Mouse (Mus musculus) heart, adult 9 months (tissue): ENCODE measurements around the gene Adgrl2.

Source experiments
- DNase-seq, 2 experiments: peaks; one replicate each; pipeline ENCODE4 v3.0.0; 2022; ENCODE audit warnings: low spot score in 2 of 2

Adgrl2 gene

GRCm38 (mm10) chr3:148921966-148922587 is 68.3 kb downstream of the Adgrl2 start:
- no peak for DNase-seq

GRCm38 (mm10) chr3:148920881-148921280 is 69.5 kb downstream of the Adgrl2 start:
- DNase-seq = no peak

DNA sequence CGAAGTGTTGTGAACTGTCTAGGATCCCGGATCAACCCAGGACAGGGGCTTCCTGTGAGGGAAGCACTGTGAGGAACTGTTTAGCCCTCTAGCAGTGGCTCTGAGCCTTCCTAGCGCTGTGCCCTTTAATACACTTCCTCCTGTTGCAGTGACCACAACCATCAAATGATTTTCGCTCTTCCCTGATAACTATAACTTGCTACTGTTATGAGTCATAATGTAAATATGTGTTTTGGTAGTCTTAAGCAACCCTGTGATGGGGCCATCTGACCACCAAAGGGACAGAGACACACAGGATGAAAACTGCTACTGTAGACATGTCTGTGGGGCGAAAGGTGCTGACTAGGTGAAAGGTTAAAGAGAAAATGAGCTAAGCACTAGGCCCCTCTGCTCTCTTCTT is 71.9 kb downstream of the Adgrl2 start:
- no peak for DNase-seq

- no peak for DNase-seq
Observed at GRCm38 (mm10) chr3:148917837-148918236, 72.5 kb downstream of the Adgrl2 start.

- DNase-seq = no peak
Observed at GRCm38 (mm10) chr3:148916226-148916625, 74.1 kb downstream of the Adgrl2 start.

GRCm38 (mm10) chr3:148912944-148913684 is 77.2 kb downstream of the Adgrl2 start:
- DNase-seq = no peak

GRCm38 (mm10) chr3:148912536-148912935 is 77.8 kb downstream of the Adgrl2 start:
- no peak for DNase-seq

GRCm38 (mm10) chr3:148907873-148908272 is 82.5 kb downstream of the Adgrl2 start:
- DNase-seq = peak in 1 of 2 experiments; percentile 33

DNA sequence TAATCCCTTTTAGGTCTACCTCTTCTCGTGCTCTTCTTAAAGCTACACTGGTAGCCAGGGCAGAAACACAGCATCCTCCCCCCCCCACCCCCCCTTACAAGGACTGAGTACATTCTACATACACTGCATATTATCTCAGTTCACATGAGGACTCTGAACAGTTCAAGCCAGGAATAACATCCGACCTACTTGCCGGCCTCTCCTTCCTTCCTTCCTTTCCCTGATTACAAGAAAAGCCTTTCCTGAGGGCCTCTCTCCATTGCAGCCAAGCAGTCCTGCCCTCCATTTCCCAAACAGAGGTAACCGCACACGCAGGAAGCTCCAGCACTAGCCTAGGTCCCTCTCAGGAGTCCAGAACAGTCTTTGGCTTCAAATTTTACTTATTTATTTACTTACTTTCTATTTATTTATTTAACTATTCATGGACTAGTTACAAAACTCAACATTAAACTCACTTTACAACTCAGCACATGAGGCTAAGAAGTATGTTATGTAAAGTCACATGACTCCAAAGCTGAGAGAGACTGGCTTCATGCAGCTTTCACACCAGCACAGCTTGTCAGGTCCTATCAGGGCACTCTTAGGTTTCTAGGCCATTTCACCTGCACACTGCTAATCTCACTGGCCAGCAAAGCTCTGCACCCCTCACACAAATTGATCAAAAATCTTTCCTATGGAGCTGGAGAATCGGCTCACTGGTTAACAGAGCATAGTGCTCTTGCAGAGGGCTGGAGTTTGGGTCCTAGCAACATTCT is 83.2 kb downstream of the Adgrl2 start:
- peak; percentile 64 to 78 for DNase-seq

DNA sequence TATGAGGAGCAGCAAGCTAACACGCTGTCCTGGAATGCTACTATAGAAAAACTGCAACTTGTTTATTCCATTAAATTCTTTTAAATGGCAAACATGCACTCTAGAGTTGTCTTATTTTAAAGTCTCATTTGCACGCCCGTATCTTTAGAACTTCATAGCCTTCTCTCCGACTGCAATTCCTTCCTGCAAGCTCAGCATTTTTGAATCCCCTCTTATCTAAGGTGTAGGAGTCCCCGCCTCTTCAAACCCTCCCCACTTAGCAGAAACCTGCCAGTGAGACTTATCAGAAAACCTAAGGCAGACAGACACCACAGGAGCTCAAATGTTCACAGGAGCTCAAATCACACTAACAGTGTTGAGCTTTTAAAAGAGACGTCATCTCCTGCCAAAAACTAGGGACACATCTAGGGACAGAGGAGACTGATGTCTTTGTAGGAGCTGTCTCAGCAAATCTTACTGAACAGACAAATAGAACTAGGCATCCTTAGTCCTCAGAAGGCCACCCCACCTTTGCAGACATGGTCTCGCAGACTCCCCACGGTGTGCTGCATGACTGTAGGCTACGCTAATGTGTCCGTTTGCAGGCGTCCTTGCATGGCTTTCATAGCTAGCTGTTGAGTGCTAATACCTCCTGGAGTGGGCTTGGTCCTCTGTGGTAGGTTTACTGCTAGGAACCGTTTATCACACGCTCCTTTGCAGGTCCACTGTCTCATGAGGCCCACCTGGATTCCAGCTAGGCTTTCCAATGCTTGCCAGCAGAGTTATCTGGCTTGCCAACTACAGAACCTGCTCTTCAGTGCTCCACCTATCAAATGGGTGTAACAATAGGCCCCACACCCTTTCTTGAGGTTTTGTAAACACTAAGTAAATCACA is 84.2 kb downstream of the Adgrl2 start:
- no peak for DNase-seq

DNA sequence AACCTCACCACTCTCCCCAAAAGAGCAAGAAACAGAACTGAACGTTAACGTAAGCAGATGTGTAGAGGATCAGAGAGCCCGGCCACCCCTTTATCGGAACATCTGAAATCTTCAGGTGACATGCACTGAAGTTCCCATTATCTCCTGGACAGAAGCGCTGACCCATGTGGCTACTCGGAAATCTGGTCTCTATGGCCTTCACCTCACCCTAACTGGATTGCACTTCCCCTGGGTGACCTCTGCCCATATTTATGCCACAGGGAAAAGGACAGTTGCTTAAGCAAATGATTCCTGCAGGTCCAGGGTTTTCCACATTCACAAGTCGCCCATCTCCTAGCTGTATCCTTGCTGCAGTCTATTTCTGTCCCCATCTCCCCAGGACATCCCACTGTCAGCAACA is 84.9 kb downstream of the Adgrl2 start:
- DNase-seq = no peak

DNA sequence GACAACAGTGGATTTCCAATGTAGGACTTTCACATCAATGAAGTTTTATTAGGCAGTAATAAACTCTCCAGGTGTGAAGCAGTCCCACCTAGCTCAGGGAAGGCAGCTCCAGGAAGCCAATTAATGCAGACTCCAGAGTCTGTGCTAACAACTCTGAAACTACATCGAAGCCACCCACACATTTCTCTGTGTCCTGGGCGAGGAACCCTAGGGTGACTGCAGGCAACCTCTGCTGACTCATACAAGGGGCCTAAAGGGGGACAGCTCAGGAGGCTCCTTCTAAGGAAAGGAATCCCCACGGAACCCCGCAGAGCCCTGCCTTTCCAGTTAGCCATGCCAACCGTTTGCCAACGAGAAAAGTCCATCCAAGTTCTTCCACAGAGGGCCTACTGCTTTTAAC is 90.5 kb downstream of the Adgrl2 start:
- no peak for DNase-seq

- no peak for DNase-seq
Observed at GRCm38 (mm10) chr3:148899416-148899815, 90.9 kb downstream of the Adgrl2 start.

DNA sequence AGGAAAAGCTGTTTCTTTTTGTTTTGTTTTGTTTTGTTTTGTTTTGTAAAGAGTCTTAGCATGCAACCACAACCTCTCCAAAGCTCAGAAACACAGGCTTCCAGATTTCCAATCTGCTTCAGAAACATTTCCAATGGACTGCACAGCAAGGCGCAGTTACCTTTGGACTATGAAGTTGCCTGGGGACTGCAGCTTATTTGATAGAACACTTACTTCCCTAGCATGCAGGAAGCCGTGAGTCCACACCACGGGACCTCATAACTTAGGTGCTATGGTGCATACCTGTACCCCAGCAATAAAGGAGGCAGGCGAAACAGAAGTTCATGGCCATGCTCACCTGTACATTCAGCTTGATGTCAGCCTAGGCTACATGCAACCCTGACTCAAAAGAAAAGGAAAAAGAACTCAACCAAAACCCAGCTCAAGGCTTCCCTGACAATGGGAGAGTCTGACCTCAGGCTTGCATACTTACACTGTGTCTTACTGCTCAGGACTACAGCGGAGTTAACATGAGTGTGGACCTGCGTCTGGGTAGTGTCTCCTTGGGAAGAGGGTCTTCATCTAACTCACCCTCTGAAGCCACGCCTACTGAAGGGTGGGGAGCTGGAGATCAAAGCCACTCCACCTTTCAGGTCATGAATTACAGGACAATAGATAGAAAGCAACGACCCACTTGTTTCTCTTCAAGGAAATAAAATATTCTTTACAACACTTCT is 91.7 kb downstream of the Adgrl2 start:
- DNase-seq = no peak

- DNase-seq = no peak
Observed at GRCm38 (mm10) chr3:148896281-148896680, 94.1 kb downstream of the Adgrl2 start.

GRCm38 (mm10) chr3:148895396-148896109 is 94.8 kb downstream of the Adgrl2 start:
- no peak for DNase-seq

DNA sequence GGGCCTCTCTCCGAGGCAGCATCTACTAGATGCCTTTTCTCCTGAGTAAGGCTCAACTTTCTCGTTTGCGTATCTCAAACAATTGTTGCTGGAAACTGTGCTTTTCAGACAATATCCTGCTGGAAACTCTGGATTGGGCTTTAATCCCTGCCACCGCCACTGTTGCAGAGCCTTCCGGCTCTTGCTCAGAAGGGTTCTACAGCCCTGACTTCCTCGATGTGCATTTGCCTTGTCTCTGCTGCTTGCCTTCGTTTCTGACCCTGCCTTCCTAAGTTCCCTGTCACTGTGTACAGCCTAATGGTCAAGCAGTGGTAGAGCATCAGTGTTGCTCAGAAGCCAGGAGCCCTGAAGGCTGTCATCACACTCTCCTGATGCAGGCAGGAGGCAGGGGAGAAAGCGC is 95.5 kb downstream of the Adgrl2 start:
- DNase-seq = no peak

GRCm38 (mm10) chr3:148887902-148888301 is 102.5 kb downstream of the Adgrl2 start:
- DNase-seq = peak in 1 of 2 experiments; percentile 61

DNA sequence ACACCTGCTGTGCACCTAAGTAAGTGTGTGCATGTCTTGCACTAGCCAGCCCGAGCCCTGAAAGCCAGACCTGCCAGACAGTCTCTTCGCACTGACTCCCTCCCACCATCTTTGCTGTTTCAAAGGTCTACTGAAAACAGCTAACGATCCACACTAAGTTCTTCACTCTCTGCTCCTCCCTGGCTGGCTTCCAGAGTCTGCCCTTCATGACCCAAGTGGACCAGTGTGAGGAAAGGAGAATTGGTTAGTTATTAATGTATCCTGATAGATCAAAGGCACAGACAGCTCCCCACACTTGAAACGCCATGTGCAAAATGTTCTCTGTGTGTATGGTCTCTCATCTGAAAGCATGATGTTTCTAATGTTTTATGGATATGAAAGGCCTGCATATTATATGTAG is 103.4 kb downstream of the Adgrl2 start:
- DNase-seq = no peak

DNA sequence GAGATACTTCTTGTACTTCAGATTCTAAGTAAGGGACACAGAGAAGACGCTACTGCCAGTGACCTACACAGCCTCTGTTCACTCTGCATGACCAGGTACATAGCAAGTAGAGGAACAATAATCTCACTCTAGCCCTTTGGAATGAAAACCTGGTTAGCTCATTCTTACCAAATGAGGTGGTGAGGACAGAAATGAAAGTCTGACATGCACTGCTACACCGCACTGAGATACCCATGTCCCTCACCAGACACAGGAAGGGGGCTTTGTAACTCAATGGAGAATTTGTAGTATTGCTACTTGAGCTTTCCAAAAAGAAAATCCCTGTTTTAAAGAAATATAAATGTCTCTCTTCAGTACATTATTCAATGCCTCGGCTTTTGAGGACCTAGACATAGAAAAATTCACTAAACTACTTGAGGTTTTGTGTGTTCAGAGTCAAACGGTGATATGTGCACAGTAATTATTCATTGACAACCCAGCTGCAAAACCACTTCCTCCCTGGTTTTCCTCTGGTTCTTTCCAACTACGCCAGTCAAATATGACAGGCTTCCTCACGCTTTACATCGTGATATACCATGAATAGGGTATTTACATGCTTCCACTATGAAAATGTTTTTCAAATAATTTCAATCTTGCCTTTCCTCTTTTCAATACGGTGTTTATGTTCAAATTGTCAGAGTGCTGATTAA is 104.2 kb downstream of the Adgrl2 start:
- DNase-seq = no peak
